Mouse (Mus musculus): ENCODE data around the gene Lrrc4b.

Lrrc4b gene

DNA sequence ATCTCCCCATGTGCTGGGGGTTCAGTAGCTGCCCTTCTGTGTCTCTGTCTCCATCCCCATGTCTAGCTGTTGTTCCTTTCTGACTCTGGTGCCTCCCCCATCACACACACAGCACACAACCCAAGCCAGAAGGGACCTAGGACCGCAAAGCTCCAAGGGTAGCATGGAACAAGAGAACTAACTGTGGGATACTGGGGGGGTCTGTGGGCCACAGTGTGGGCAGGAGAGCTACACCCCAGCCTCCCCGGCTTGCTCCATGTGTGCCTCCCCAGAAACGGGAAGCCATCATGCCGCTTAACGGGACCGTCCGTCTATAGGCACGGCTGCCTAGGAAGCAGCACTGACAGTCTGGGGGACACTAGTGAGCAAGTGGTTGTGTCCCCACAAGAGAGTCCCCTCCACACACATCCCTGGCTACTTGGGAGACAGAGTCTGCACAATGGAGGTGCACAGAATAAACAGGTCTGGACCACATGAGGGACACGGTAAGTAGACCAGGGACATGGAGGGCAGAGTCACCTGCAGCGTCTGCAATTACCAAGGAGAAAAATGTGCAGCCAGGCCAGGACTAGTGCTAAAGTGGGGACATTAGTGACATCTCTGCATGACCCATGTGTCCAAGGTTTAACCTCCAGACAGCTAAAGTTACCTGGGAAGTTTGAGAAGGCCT is 34.9 kb downstream of the Lrrc4b start:
- no peak for DNase-seq (ENCODE audit: low spot score in 2 of 2)

GRCm38 (mm10) chr7:44464511-44464910 is 35.7 kb downstream of the Lrrc4b start:
- no peak for DNase-seq (ENCODE audit: low spot score in 2 of 2)

- no peak for DNase-seq (ENCODE audit: low spot score in 2 of 2)
Observed at GRCm38 (mm10) chr7:44465111-44465510, 36.3 kb downstream of the Lrrc4b start, which contains the start of gene Aspdh. TSS of gene Aspdh (plus strand) at chr7:44465391.

GRCm38 (mm10) chr7:44466006-44466887 is 37.4 kb downstream of the Lrrc4b start:
- no peak for DNase-seq (ENCODE audit: low spot score in 2 of 2)

GRCm38 (mm10) chr7:44466888-44467311 is 38.1 kb downstream of the Lrrc4b start:
- peak in 1 of 2 experiments; percentile 26 for DNase-seq (ENCODE audit: low spot score in 2 of 2)

GRCm38 (mm10) chr7:44467811-44468411 is 39.1 kb downstream of the Lrrc4b start, which contains the start of gene Josd2:
TSS of gene Josd2 (plus strand) at chr7:44467980.
- peak; percentile 85 to 92 for DNase-seq (ENCODE audit: low spot score in 2 of 2)

GRCm38 (mm10) chr7:44468644-44469285 is 39.9 kb downstream of the Lrrc4b start:
- DNase-seq (ENCODE audit: low spot score in 2 of 2), result peak; percentile 37 to 55

DNA sequence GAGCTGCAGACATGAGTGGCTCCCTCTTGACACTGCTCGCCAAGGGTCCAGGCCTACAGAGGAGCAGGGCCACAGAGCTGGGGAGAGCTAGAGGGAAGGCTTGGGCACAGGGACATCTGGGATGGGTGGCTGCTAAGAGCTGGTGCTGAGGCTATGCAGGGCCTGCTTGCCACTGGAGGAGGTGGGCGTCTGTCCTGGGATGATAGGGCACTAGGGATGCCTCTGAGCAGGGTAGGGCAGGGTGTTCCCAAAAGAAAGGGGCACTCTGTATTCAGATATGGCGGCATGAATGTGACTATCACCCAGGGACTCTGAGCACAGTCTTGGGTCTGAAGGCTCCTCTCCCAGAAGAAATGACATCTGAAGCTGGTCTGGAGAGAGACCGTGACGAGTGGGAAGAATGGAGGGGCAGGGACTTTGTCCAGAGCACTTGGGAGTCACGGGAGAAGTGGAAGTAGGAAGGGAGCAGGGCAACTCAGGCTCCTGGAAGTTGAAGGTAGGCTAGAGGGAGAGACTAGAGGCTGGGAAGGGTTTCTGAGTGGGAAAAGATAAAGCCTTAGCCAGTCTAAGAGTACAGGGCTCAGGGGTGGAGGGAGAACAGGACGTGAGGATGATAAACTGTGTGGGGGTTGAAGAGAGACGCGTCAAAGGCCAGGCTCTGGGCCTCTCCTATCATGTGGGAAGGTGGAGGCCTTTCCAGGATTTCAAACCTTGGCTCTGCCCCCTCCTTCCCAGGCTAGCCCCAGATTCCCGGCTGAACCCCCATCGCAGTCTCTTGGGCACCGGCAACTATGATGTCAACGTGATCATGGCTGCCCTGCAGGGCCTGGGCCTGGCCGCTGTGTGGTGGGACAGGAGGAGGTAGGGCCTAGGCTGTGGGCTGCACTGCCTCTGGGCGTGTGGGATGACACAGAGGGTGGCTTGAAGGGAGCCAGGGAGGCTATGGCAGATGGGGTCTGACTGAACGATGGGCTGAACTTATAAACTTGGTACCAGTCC is 41.2 kb downstream of the Lrrc4b start:
- DNase-seq (ENCODE audit: low spot score in 2 of 2), result peak; percentile 64 to 65

DNA sequence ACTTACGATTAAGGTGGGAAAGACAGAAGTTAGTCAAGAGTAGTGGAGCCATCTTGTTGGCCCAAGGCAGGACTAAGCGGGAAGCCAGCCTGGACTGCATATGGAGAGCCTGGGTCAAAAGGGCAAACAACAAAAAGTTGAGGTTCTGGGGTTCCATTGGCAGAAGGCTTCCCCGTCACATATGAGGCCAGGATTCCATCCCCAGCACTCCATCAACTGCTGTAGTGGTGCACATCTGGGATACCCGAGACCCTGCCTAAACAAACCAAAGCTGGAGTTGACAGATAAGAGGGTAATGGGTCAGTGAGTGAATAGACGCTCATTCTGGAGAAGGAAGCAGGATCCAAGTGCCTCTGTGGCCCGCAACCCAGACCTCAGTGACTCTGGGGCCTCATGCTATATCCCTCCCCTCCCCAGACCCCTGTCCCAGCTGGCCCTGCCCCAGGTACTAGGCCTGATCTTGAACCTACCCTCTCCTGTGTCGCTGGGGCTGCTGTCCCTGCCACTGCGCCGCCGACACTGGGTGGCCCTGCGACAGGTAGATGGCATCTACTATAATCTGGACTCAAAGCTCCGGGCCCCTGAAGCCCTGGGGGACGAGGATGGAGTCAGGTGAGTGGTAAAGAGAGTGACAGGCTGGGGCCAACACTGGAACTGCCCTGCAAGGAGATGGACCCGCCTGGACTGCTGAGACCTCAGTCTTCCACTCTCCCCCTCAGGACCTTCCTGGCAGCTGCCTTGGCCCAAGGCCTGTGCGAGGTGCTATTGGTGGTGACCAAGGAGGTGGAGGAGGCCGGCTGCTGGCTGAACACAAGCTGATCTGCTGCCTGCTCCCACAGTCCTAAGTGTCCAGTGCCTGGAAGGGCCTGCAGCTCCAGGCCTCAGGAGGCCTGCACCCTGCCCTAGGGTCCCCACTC is 42.1 kb downstream of the Lrrc4b start:
- peak in 1 of 2 experiments; percentile 20 for DNase-seq (ENCODE audit: low spot score in 2 of 2)

GRCm38 (mm10) chr7:44471880-44472557 is 43.2 kb downstream of the Lrrc4b start:
- no peak for DNase-seq (ENCODE audit: low spot score in 2 of 2)

GRCm38 (mm10) chr7:44472558-44472885 is 43.7 kb downstream of the Lrrc4b start:
- no peak for DNase-seq (ENCODE audit: low spot score in 2 of 2)

- peak in 1 of 2 experiments; percentile 16 for DNase-seq (ENCODE audit: low spot score in 2 of 2)
Observed at GRCm38 (mm10) chr7:44472961-44473646, 44.3 kb downstream of the Lrrc4b start.

DNA sequence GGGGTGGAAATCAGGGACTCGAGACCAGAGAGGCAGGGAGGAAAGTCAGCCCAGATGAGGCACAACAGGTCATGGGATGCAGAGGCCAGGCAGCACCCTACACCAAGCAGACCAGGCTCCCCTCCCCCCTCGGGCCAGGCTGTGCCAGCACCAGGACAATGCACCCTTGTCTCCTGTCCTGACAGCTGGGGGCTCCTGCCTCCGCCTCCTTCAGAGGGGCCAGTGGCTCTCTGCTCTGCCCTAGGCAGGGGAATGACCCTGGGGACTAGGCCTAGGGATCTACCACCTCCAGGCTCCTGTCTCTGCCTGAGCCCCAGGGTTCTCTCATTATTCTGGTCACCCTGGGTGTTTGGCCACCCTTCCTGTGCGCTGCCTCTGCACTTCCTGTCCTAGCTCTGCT is 45.6 kb downstream of the Lrrc4b start:
- peak in 1 of 2 experiments; percentile 18 for DNase-seq (ENCODE audit: low spot score in 2 of 2)

DNA sequence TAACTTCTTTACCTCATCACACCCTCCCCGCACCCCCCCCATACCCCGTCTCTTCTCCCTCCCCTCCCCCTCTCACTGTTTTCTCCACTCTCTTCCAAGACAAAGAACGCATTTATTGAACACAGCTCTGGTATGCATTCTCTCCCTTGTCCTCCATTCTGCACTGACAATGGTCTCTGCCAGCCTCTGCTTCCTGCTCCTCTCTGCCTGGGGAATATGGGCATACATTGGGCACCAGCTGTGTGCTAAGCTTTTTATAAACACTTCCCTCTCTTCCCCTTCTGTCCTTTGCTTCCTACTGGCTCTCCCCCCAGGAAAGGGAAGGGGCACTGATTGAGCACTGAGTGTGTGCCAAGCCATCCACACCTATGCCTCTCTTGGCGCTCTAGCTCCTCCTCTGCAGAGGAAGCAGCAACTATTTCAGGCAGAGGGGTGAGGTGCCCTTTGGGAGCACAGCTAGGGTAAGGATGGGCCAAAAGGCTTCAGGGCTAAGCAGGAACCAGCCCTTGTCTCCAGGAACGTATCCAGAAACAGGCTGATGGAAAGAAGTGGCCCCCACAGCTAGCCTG is 46.3 kb downstream of the Lrrc4b start:
- no peak for DNase-seq (ENCODE audit: low spot score in 2 of 2)

GRCm38 (mm10) chr7:44482836-44483435 is 54.1 kb downstream of the Lrrc4b start:
- DNase-seq (ENCODE audit: low spot score in 2 of 2), result no peak

GRCm38 (mm10) chr7:44484109-44484508 is 55.3 kb downstream of the Lrrc4b start:
- no peak for DNase-seq (ENCODE audit: low spot score in 2 of 2)

DNA sequence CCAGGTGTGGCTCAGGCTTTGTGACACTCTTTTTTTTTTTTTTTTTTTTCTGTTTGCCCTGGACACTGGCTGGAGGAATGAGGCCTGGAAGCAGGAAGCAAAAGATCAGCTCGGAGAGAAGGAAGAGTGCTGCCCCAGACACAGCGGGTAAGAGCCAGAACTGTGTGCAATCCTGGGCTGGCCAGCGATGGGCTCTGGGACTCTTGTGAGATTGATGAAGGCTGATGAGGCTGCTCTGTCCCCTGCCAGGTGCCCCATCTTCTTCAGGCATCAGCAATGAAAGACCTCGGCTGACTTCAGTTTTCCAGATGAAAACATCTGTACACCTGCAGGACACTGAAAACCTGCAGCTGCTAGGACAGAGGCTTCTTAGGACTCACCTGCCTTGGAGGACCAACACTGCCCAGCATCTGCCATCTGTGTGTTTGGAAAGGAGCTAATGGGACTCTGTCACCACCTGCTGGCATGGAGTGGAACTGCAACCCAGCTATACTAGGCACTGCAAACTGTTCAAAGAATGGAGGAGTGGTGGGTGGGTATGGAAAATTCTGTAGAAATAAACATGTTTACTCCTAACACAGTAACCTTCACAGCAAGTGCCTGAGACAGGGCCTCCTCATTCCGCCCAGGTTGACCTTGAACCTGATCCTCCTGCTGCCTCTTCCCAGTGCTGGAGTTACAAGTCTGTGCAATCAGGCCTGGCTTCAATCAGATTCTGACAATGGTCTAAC is 56.2 kb downstream of the Lrrc4b start:
- peak; percentile 80 to 87 for DNase-seq (ENCODE audit: low spot score in 2 of 2)
